Mouse (Mus musculus): ENCODE results near the gene Rilpl1. TPM values are rescaled to one million over a fixed set of nuclear protein-coding genes. Genes with fewer than 3 reads are reported as not detected.
A peak's percentile ranks its signal among the peaks of the same experiment; 100 is the strongest.

Gene Rilpl1
- polyA plus RNA-seq, 1 experiment, result 9.5 TPM

DNA sequence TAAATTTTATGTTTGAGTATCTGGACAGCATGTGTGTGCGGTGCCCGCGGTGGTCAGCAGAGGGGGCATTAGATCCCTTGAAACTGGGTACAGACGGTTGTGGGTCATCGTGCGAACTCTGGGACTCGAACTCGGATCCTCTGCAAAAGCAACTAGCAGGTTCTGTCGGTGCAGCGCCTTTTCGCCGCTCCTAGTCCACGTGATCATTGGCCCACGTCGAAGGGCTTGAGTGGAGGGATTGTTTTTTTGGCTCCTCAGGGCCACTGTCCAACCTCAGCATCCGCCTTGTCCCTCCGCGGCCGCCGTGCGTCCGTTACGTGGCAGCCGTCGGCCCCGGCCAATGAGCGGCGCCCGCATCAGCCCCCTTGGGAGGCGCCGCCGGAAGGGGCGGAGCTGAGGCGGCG is 9.2 kb upstream of the Rilpl1 start, which contains the start of gene Tmed2:
Tmed2 (plus strand) TSS at position 313 of the 404 bp plus-strand sequence.
- TF ChIP-seq CTCF (IDR thresholded peaks at IDR 0.05; ENCODE audit: borderline replicate concordance, control insufficient read depth, extremely low read depth, insufficient read depth, low read length, poor library complexity) (0 out of 2 replicates have a peak, but pooled peaks have one; percentile 20), POLR2A (IDR thresholded peaks at IDR 0.05; ENCODE audit: control insufficient read depth, extremely low read depth, insufficient read depth, low read length, poor library complexity) (0 out of 2 replicates have a peak, but pooled peaks have one; percentile 10)
- peak; percentile 93 for DNase-seq
- Histone ChIP-seq H3K4me1 (replicated peaks; ENCODE audit: control insufficient read depth, insufficient read depth, low read length) (peaks cover 12% of the 10 kb centered on the region), H3K27me3 (ENCODE audit: control insufficient read depth, insufficient read depth, low read length) (no peaks in the 10 kb centered on the region), H3K36me3 (ENCODE audit: control insufficient read depth, insufficient read depth, low read length) (peaks cover 20% of the 10 kb centered on the region), H3K4me3 (ENCODE audit: control insufficient read depth, insufficient read depth, low read length) (peak within 1 kb of the TSS; percentile 97), H3K27ac (ENCODE audit: control insufficient read depth, insufficient read depth, low read length) (peak within 1 kb of the TSS; percentile 45)
- WGBS, result under 1% methylated on average over 35 of the region's 35 CpGs

DNA sequence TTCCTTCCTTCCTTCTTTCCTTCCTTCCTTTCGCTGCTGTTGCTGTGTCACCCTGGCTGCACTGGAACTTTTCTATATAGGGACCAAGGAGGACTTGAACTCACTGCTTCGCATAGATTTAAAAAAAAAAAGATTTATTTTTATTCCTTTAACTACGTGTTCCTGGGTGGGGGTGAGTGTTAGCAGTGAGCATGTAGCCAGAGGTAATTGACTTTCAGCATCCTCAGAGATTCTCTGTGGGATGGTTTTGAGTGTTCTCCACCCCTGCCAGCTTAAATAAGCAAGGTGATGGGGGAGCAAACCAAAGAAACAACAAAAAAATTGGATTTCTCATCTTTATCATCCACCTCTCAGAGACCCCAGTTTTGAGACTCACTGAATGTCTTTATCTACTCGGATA is 8.7 kb upstream of the Rilpl1 start:
- Histone ChIP-seq H3K27ac (ENCODE audit: control insufficient read depth, insufficient read depth, low read length) (no peak overlapping the region), H3K4me3 (ENCODE audit: control insufficient read depth, insufficient read depth, low read length) (no peak overlapping the region), H3K27me3 (ENCODE audit: control insufficient read depth, insufficient read depth, low read length) (no peaks in the 10 kb centered on the region), H3K4me1 (replicated peaks; ENCODE audit: control insufficient read depth, insufficient read depth, low read length) (peaks cover 12% of the 10 kb centered on the region), H3K36me3 (ENCODE audit: control insufficient read depth, insufficient read depth, low read length) (peaks cover 15% of the 10 kb centered on the region)
- DNase-seq, result no peak
- TF ChIP-seq POLR2A (IDR thresholded peaks at IDR 0.05; ENCODE audit: control insufficient read depth, extremely low read depth, insufficient read depth, low read length, poor library complexity), result no peak
- no peak for TF ChIP-seq CTCF (IDR thresholded peaks at IDR 0.05; ENCODE audit: borderline replicate concordance, control insufficient read depth, extremely low read depth, insufficient read depth, low read length, poor library complexity)
- WGBS, result 76% methylated on average over 4 of the region's 4 CpGs

DNA sequence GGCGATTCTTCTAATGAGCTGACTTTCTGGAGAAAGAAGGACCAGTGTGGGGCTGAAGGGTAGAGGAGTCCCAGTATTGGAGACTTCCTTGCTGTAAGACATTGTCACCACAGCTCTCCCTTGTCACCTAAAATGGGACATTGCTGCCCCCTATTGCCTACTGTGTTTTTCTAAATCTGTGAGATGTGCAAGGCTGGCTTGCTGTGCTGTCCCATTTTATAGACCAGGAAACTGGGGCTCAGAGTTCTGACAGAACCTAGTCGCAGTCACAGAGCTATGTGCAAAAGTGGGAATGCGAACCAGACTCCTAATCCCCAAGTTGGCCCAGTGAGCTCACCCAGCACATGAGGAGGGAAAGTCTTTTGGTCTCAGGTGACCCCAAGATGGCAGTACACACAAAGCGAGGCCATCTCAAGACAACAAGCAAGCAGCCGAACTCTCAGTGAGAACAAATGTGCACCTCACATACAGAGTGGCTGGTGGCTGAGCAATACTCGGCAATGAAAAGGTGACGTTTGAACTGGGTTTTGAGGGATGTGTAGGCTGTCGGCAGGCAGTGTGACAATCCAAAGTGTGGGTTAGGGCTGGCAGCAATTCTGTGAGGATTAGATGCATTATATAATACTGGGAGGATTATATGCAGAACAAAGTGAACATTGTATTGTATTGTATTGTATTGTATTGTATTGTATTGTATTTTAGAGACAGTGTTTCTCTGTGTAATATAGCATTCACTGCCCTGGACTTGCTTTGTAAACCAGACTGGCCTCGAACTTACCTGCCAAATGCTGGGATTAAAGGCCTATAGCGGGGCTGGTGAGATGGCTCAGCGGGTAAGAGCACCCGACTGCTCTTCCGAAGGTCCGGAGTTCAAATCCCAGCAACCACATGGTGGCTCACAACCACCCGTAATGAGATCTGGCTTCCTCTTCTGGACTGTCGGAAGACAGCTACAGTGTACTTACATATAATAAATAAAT is 7.9 kb upstream of the Rilpl1 start:
- DNase-seq, result peak; percentile 81
- no peaks in the 10 kb centered on the region for H3K27me3 ChIP-seq (ENCODE audit: control insufficient read depth, insufficient read depth, low read length)
- TF ChIP-seq CTCF (IDR thresholded peaks at IDR 0.05; ENCODE audit: borderline replicate concordance, control insufficient read depth, extremely low read depth, insufficient read depth, low read length, poor library complexity), result no peak
- 82% methylated on average over 16 of the region's 16 CpGs for WGBS
- peaks cover 12% of the 10 kb centered on the region for H3K4me1 ChIP-seq (replicated peaks; ENCODE audit: control insufficient read depth, insufficient read depth, low read length)
- peaks cover 7% of the 10 kb centered on the region for H3K36me3 ChIP-seq (ENCODE audit: control insufficient read depth, insufficient read depth, low read length)
- no peak overlapping the region for H3K27ac ChIP-seq (ENCODE audit: control insufficient read depth, insufficient read depth, low read length)
- no peak overlapping the region for H3K4me3 ChIP-seq (ENCODE audit: control insufficient read depth, insufficient read depth, low read length)

DNA sequence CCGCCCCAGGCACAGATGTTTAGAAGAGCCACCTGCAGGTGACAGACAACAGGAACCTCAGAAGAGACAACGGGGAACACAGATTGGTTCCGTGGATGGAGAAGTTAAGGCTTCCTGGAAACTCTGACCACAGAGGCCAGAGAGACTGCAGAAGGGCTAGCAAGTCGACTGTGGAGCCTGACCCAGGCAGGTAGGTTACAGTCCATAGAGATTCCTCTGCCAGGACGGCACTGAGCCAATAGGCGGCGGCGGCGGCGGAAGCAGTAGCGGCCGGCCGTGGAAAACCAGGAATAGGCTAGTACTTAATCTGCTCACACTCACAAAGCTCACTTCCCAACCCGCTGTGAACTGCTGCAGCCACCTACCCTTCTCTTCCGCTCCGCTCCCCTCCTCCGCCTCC is 5.6 kb upstream of the Rilpl1 start:
- no peak overlapping the region for H3K27ac ChIP-seq (ENCODE audit: control insufficient read depth, insufficient read depth, low read length)
- 8% methylated on average over 17 of the region's 17 CpGs for WGBS
- TF ChIP-seq POLR2A (IDR thresholded peaks at IDR 0.05; ENCODE audit: control insufficient read depth, extremely low read depth, insufficient read depth, low read length, poor library complexity) (no peak), CTCF (IDR thresholded peaks at IDR 0.05; ENCODE audit: borderline replicate concordance, control insufficient read depth, extremely low read depth, insufficient read depth, low read length, poor library complexity) (no peak)
- no peaks in the 10 kb centered on the region for H3K36me3 ChIP-seq (ENCODE audit: control insufficient read depth, insufficient read depth, low read length)
- H3K4me1 ChIP-seq (replicated peaks; ENCODE audit: control insufficient read depth, insufficient read depth, low read length), result peaks cover 10% of the 10 kb centered on the region
- DNase-seq, result peak; percentile 47
- no peaks in the 10 kb centered on the region for H3K27me3 ChIP-seq (ENCODE audit: control insufficient read depth, insufficient read depth, low read length)
- 0 out of 2 replicates have a peak overlapping the region, but pooled peaks have one; percentile 0 for H3K4me3 ChIP-seq (ENCODE audit: control insufficient read depth, insufficient read depth, low read length)

DNA sequence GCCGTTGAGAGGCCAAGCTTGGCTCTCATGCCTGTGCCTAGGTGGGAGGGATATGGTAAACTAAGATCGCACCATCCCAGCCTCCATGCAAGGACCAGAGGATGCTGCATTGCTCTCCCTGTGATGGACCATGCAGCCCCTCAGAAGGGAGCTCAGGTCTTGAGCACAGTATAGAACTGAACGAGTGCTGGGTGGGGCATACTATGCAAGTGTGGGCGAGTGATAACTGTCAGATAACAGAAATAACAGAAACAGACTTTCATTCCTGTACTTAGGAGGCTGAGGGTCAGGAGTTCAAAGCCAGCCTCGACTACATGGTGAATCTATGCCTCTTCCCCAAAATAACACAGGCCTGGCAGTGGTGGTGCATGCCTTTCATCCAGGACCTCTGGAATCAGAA is 3.8 kb upstream of the Rilpl1 start:
- peaks cover 19% of the 10 kb centered on the region for H3K4me1 ChIP-seq (replicated peaks; ENCODE audit: control insufficient read depth, insufficient read depth, low read length)
- TF ChIP-seq CTCF (IDR thresholded peaks at IDR 0.05; ENCODE audit: borderline replicate concordance, control insufficient read depth, extremely low read depth, insufficient read depth, low read length, poor library complexity) (no peak), POLR2A (IDR thresholded peaks at IDR 0.05; ENCODE audit: control insufficient read depth, extremely low read depth, insufficient read depth, low read length, poor library complexity) (no peak)

DNA sequence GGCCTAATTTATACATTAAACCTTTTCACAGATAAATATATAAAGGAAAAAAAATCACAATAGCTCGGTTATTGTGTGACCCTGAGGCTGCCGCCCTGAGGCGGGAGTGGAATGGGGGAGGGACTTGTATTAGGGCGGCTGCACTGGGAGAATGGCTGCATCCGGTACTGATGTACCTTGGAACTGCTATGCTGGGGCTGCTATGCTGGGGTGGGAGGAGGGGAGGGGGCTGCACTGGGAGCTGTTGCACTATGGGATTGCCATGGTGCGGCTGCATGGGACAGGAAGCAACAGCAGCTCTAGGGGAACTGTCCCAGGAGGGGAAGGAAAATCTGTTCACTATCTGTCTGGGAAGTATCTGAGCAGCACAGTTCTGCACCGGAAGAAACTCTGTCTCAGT is 1.3 kb upstream of the Rilpl1 start:
- 39% methylated on average over 7 of the region's 7 CpGs for WGBS
- H3K4me3 ChIP-seq (ENCODE audit: control insufficient read depth, insufficient read depth, low read length), result no peak overlapping the region
- DNase-seq, result no peak
- no peak overlapping the region for H3K27ac ChIP-seq (ENCODE audit: control insufficient read depth, insufficient read depth, low read length)
- peaks cover 23% of the 10 kb centered on the region for H3K4me1 ChIP-seq (replicated peaks; ENCODE audit: control insufficient read depth, insufficient read depth, low read length)
- H3K36me3 ChIP-seq (ENCODE audit: control insufficient read depth, insufficient read depth, low read length), result no peaks in the 10 kb centered on the region
- no peaks in the 10 kb centered on the region for H3K27me3 ChIP-seq (ENCODE audit: control insufficient read depth, insufficient read depth, low read length)
- no peak for TF ChIP-seq POLR2A (IDR thresholded peaks at IDR 0.05; ENCODE audit: control insufficient read depth, extremely low read depth, insufficient read depth, low read length, poor library complexity)

More for the DNA sequence above, 3.8 kb upstream of the Rilpl1 start:
- DNase-seq, result no peak
- H3K27ac ChIP-seq (ENCODE audit: control insufficient read depth, insufficient read depth, low read length), result no peak overlapping the region
- WGBS, result 85% methylated on average over 5 of the region's 5 CpGs
- H3K36me3 ChIP-seq (ENCODE audit: control insufficient read depth, insufficient read depth, low read length), result no peaks in the 10 kb centered on the region
- H3K27me3 ChIP-seq (ENCODE audit: control insufficient read depth, insufficient read depth, low read length), result no peaks in the 10 kb centered on the region
- H3K4me3 ChIP-seq (ENCODE audit: control insufficient read depth, insufficient read depth, low read length), result no peak overlapping the region

Measured in thymus, adult 2 months (tissue).